Mouse (Mus musculus): ENCODE measurements around the gene Taf4.
A peak's percentile ranks its signal among the peaks of the same experiment; 100 is the strongest.

Gene Taf4

GRCm38 (mm10) chr2:179941696-179942095 lies 34.8 kb downstream of the Taf4 start:
- no peak for DNase-seq (ENCODE audit: low read depth, low spot score)

GRCm38 (mm10) chr2:179937091-179937490 lies 39.4 kb downstream of the Taf4 start:
- DNase-seq (ENCODE audit: low read depth, low spot score), result no peak

- DNase-seq (ENCODE audit: low read depth, low spot score), result no peak
Measured at GRCm38 (mm10) chr2:179934165-179934564, 42.3 kb downstream of the Taf4 start.

- no peak for DNase-seq (ENCODE audit: low read depth, low spot score)
Measured at GRCm38 (mm10) chr2:179931741-179932140, 44.7 kb downstream of the Taf4 start.

GRCm38 (mm10) chr2:179929166-179929565 lies 47.3 kb downstream of the Taf4 start:
- DNase-seq (ENCODE audit: low read depth, low spot score), result peak; percentile 24

- DNase-seq (ENCODE audit: low read depth, low spot score), result no peak
Measured at GRCm38 (mm10) chr2:179924038-179924437, 52.4 kb downstream of the Taf4 start.

GRCm38 (mm10) chr2:179921021-179921653 lies 55.3 kb downstream of the Taf4 start:
- DNase-seq (ENCODE audit: low read depth, low spot score), result no peak

GRCm38 (mm10) chr2:179920042-179920441 lies 56.4 kb downstream of the Taf4 start:
- DNase-seq (ENCODE audit: low read depth, low spot score), result no peak

GRCm38 (mm10) chr2:179916877-179917673 lies 59.4 kb downstream of the Taf4 start:
- peak; percentile 76 for DNase-seq (ENCODE audit: low read depth, low spot score)

GRCm38 (mm10) chr2:179914246-179914645 lies 62.2 kb downstream of the Taf4 start:
- DNase-seq (ENCODE audit: low read depth, low spot score), result no peak

- DNase-seq (ENCODE audit: low read depth, low spot score), result no peak
Measured at GRCm38 (mm10) chr2:179913349-179913748, 63.1 kb downstream of the Taf4 start.

GRCm38 (mm10) chr2:179912911-179913310 lies 63.5 kb downstream of the Taf4 start:
- no peak for DNase-seq (ENCODE audit: low read depth, low spot score)

GRCm38 (mm10) chr2:179896949-179897348 lies 79.5 kb downstream of the Taf4 start:
- no peak for DNase-seq (ENCODE audit: low read depth, low spot score)

- DNase-seq (ENCODE audit: low read depth, low spot score), result no peak
Measured at GRCm38 (mm10) chr2:179891048-179891447, 85.4 kb downstream of the Taf4 start.

- DNase-seq (ENCODE audit: low read depth, low spot score), result peak; percentile 60
Measured at GRCm38 (mm10) chr2:179884561-179884960, 91.9 kb downstream of the Taf4 start.

GRCm38 (mm10) chr2:179877551-179878215 lies 98.8 kb downstream of the Taf4 start:
- peak; percentile 47 for DNase-seq (ENCODE audit: low read depth, low spot score)

GRCm38 (mm10) chr2:179875147-179875546 lies 101.3 kb downstream of the Taf4 start:
- peak; percentile 60 for DNase-seq (ENCODE audit: low read depth, low spot score)

- DNase-seq (ENCODE audit: low read depth, low spot score), result no peak
Measured at GRCm38 (mm10) chr2:179873315-179873714, 103.1 kb downstream of the Taf4 start.

- no peak for DNase-seq (ENCODE audit: low read depth, low spot score)
Measured at GRCm38 (mm10) chr2:179872724-179873123, 103.7 kb downstream of the Taf4 start.

- no peak for DNase-seq (ENCODE audit: low read depth, low spot score)
Measured at GRCm38 (mm10) chr2:179869871-179870270, 106.6 kb downstream of the Taf4 start.

GRCm38 (mm10) chr2:179867669-179868068 lies 108.8 kb downstream of the Taf4 start:
- no peak for DNase-seq (ENCODE audit: low read depth, low spot score)

- no peak for DNase-seq (ENCODE audit: low read depth, low spot score)
Measured at GRCm38 (mm10) chr2:179865097-179865496, 111.3 kb downstream of the Taf4 start.

- no peak for DNase-seq (ENCODE audit: low read depth, low spot score)
Measured at GRCm38 (mm10) chr2:179863266-179863665, 113.2 kb downstream of the Taf4 start.

Measured in ES-CJ7 (cell line).